Mouse (Mus musculus): ENCODE data around the gene Akap8l. TPM values are rescaled to one million over a fixed set of nuclear protein-coding genes. Genes with fewer than 3 reads are reported as not detected.

Akap8l gene
- polyA plus RNA-seq, 1 experiment from 2014 or later, result 83.5 TPM

GRCm38 (mm10) chr17:32376475-32376874 is 26.1 kb upstream of the Akap8l start:
- WGBS, result 84% methylated on average over 15 of the region's 15 CpGs
- no peak overlapping the region for H3K9ac ChIP-seq
- H3K4me3 ChIP-seq (replicated peaks), result no peak overlapping the region
- H3K4me2 ChIP-seq, result no peak overlapping the region
- ATAC-seq (ENCODE audit: insufficient read depth, low FRiP score, low read depth), result peak; percentile 27; the same call in 1 of the 2 replicates
- 0 out of 2 replicates have a peak overlapping the region, but pooled peaks have one; percentile 16 for H3K27ac ChIP-seq
- H3K36me3 ChIP-seq, result peaks cover 14% of the 10 kb centered on the region; the same call in 1 of the 2 replicates
- no peaks in the 10 kb centered on the region for H3K27me3 ChIP-seq (replicated peaks)
- H3K4me1 ChIP-seq, result no peaks in the 10 kb centered on the region
- H3K9me3 ChIP-seq, result no peaks in the 10 kb centered on the region

GRCm38 (mm10) chr17:32368991-32369578 is 18.7 kb upstream of the Akap8l start:
- H3K4me1 ChIP-seq, result peaks cover 5% of the 10 kb centered on the region; the same call in 1 of the 2 replicates
- no peaks in the 10 kb centered on the region for H3K9me3 ChIP-seq
- peak overlapping the region; percentile 44 for H3K4me2 ChIP-seq
- 0 out of 2 replicates have a peak, but pooled peaks cover 3% of the 10 kb centered on the region for H3K36me3 ChIP-seq
- peak overlapping the region; percentile 63 for H3K27ac ChIP-seq
- ATAC-seq (ENCODE audit: insufficient read depth, low FRiP score, low read depth), result peak; percentile 73
- WGBS, result 17% methylated on average over 12 of the region's 17 CpGs
- H3K27me3 ChIP-seq (replicated peaks), result no peaks in the 10 kb centered on the region
- H3K9ac ChIP-seq, result no peak overlapping the region
- H3K4me3 ChIP-seq (replicated peaks), result peak overlapping the region; percentile 38

- no peaks in the 10 kb centered on the region for H3K9me3 ChIP-seq
- no peaks in the 10 kb centered on the region for H3K27me3 ChIP-seq (replicated peaks)
- H3K4me3 ChIP-seq (replicated peaks), result no peak overlapping the region
- WGBS, result 87% methylated on average over 11 of the region's 11 CpGs
- no peak for ATAC-seq (ENCODE audit: insufficient read depth, low FRiP score, low read depth)
- no peak overlapping the region for H3K4me2 ChIP-seq
- peaks cover 12% of the 10 kb centered on the region for H3K4me1 ChIP-seq
- H3K9ac ChIP-seq, result no peak overlapping the region
- H3K36me3 ChIP-seq, result 0 out of 2 replicates have a peak, but pooled peaks cover 3% of the 10 kb centered on the region
- no peak overlapping the region for H3K27ac ChIP-seq
Observed at GRCm38 (mm10) chr17:32367706-32368105, 17.3 kb upstream of the Akap8l start.

- Histone ChIP-seq H3K36me3 (peaks cover 14% of the 10 kb centered on the region), H3K4me3 (replicated peaks) (no peak overlapping the region), H3K4me1 (peaks cover 22% of the 10 kb centered on the region), H3K27me3 (replicated peaks) (no peaks in the 10 kb centered on the region), H3K9ac (no peak overlapping the region), H3K4me2 (no peak overlapping the region), H3K9me3 (no peaks in the 10 kb centered on the region), H3K27ac (0 out of 2 replicates have a peak overlapping the region, but pooled peaks have one; percentile 73)
- WGBS, result 60% methylated on average over 1 of the region's 1 CpGs
- ATAC-seq (ENCODE audit: insufficient read depth, low FRiP score, low read depth), result no peak
Observed at GRCm38 (mm10) chr17:32365296-32365695, 14.9 kb upstream of the Akap8l start.

GRCm38 (mm10) chr17:32364850-32365249 is 14.4 kb upstream of the Akap8l start:
- peaks cover 22% of the 10 kb centered on the region for H3K4me1 ChIP-seq
- 52% methylated on average over 5 of the region's 5 CpGs for WGBS
- no peaks in the 10 kb centered on the region for H3K9me3 ChIP-seq
- H3K27me3 ChIP-seq (replicated peaks), result no peaks in the 10 kb centered on the region
- H3K4me2 ChIP-seq, result peak overlapping the region; percentile 58
- no peak overlapping the region for H3K9ac ChIP-seq
- peaks cover 19% of the 10 kb centered on the region for H3K36me3 ChIP-seq
- peak overlapping the region; percentile 94 for H3K4me3 ChIP-seq (replicated peaks)
- no peak for ATAC-seq (ENCODE audit: insufficient read depth, low FRiP score, low read depth)
- peak overlapping the region; percentile 73 for H3K27ac ChIP-seq

- H3K27ac ChIP-seq, result peak overlapping the region; percentile 73
- peaks cover 22% of the 10 kb centered on the region for H3K4me1 ChIP-seq
- H3K9me3 ChIP-seq, result no peaks in the 10 kb centered on the region
- peaks cover 23% of the 10 kb centered on the region for H3K36me3 ChIP-seq
- peak overlapping the region; percentile 62 for H3K4me2 ChIP-seq
- H3K27me3 ChIP-seq (replicated peaks), result no peaks in the 10 kb centered on the region
- peak overlapping the region; percentile 97 for H3K9ac ChIP-seq
- peak; percentile 93 for ATAC-seq (ENCODE audit: insufficient read depth, low FRiP score, low read depth)
- under 1% methylated on average over 46 of the region's 47 CpGs for WGBS
- peak overlapping the region; percentile 94 for H3K4me3 ChIP-seq (replicated peaks)
Observed at GRCm38 (mm10) chr17:32364331-32364730, 13.9 kb upstream of the Akap8l start.

- WGBS, result under 1% methylated on average over 43 of the region's 50 CpGs
- no peaks in the 10 kb centered on the region for H3K27me3 ChIP-seq (replicated peaks)
- H3K36me3 ChIP-seq, result peaks cover 27% of the 10 kb centered on the region
- H3K9ac ChIP-seq, result peak overlapping the region; percentile 97
- H3K9me3 ChIP-seq, result no peaks in the 10 kb centered on the region
- H3K4me2 ChIP-seq, result peak overlapping the region; percentile 62
- H3K4me1 ChIP-seq, result peaks cover 22% of the 10 kb centered on the region
- peak overlapping the region; percentile 63; the same call in 1 of the 2 replicates for H3K27ac ChIP-seq
- H3K4me3 ChIP-seq (replicated peaks), result peak overlapping the region; percentile 94
- ATAC-seq (ENCODE audit: insufficient read depth, low FRiP score, low read depth), result peak; percentile 15; the same call in 1 of the 2 replicates
Observed at GRCm38 (mm10) chr17:32363821-32364301, 13.5 kb upstream of the Akap8l start.

GRCm38 (mm10) chr17:32362686-32363085 is 12.3 kb upstream of the Akap8l start:
- no peaks in the 10 kb centered on the region for H3K9me3 ChIP-seq
- H3K9ac ChIP-seq, result no peak overlapping the region
- no peaks in the 10 kb centered on the region for H3K27me3 ChIP-seq (replicated peaks)
- H3K4me3 ChIP-seq (replicated peaks), result peak overlapping the region; percentile 94; the same call in 1 of the 2 replicates
- H3K36me3 ChIP-seq, result peaks cover 39% of the 10 kb centered on the region
- peak overlapping the region; percentile 62 for H3K4me2 ChIP-seq
- peaks cover 22% of the 10 kb centered on the region for H3K4me1 ChIP-seq
- no peak for ATAC-seq (ENCODE audit: insufficient read depth, low FRiP score, low read depth)
- WGBS, result 84% methylated on average over 4 of the region's 4 CpGs
- H3K27ac ChIP-seq, result no peak overlapping the region

GRCm38 (mm10) chr17:32359928-32360327 is 9.5 kb upstream of the Akap8l start:
- no peaks in the 10 kb centered on the region for H3K27me3 ChIP-seq (replicated peaks)
- no peaks in the 10 kb centered on the region for H3K9me3 ChIP-seq
- H3K9ac ChIP-seq, result no peak overlapping the region
- no peak overlapping the region for H3K4me3 ChIP-seq (replicated peaks)
- no peak for ATAC-seq (ENCODE audit: insufficient read depth, low FRiP score, low read depth)
- 83% methylated on average over 18 of the region's 18 CpGs for WGBS
- peaks cover 22% of the 10 kb centered on the region for H3K4me1 ChIP-seq
- no peak overlapping the region for H3K4me2 ChIP-seq
- H3K27ac ChIP-seq, result no peak overlapping the region
- peaks cover 58% of the 10 kb centered on the region for H3K36me3 ChIP-seq

- no peak for ATAC-seq (ENCODE audit: insufficient read depth, low FRiP score, low read depth)
- Histone ChIP-seq H3K36me3 (peaks cover 67% of the 10 kb centered on the region), H3K9ac (no peak overlapping the region), H3K27ac (no peak overlapping the region), H3K4me1 (peaks cover 17% of the 10 kb centered on the region), H3K4me2 (no peak overlapping the region), H3K9me3 (no peaks in the 10 kb centered on the region), H3K27me3 (replicated peaks) (no peaks in the 10 kb centered on the region), H3K4me3 (replicated peaks) (no peak overlapping the region)
- WGBS, result 92% methylated on average over 6 of the region's 6 CpGs
Observed at GRCm38 (mm10) chr17:32358943-32359340, 8.5 kb upstream of the Akap8l start.

- Histone ChIP-seq H3K36me3 (peaks cover 67% of the 10 kb centered on the region), H3K27me3 (replicated peaks) (no peaks in the 10 kb centered on the region), H3K9me3 (no peaks in the 10 kb centered on the region), H3K4me2 (no peak overlapping the region), H3K4me1 (peaks cover 17% of the 10 kb centered on the region), H3K9ac (no peak overlapping the region), H3K27ac (no peak overlapping the region), H3K4me3 (replicated peaks) (no peak overlapping the region)
- no peak for ATAC-seq (ENCODE audit: insufficient read depth, low FRiP score, low read depth)
- 90% methylated on average over 7 of the region's 7 CpGs for WGBS
Observed at GRCm38 (mm10) chr17:32358192-32358942, 8.0 kb upstream of the Akap8l start.

Data from stomach, embryonic 15.5 days (tissue).